Mouse (Mus musculus) heart, postnatal 4 days (tissue): ENCODE data around the gene Ccnt1. TPM values are rescaled to one million over a fixed set of nuclear protein-coding genes. Genes with fewer than 3 reads are reported as not detected.
"Not testable (repeated sequence)": the region's sequence is repeated elsewhere in the genome, so short reads cannot be mapped to it uniquely, and the experiment has no call there.

ENCODE experiments used
- DNase-seq: peaks from one replicate; pipeline ENCODE4 v3.0.0; 2021
- total RNA-seq, 2 experiments: library from RNA; stranded (reverse); gene quantifications; 2 replicates each; pipeline ENCODE4 v1.2.3; 2021

Ccnt1 gene
- total RNA-seq, 2 experiments from 2014 or later: 33.8 to 34.1 TPM

GRCm38 (mm10) chr15:98543341-98543740, 27.4 kb downstream of the Ccnt1 start:
- no peak for DNase-seq

GRCm38 (mm10) chr15:98541064-98541463, 29.7 kb downstream of the Ccnt1 start:
- no peak for DNase-seq

GRCm38 (mm10) chr15:98537923-98538322, 32.8 kb downstream of the Ccnt1 start:
- no peak for DNase-seq

GRCm38 (mm10) chr15:98536828-98537510, 33.8 kb downstream of the Ccnt1 start:
- no peak for DNase-seq

- no peak for DNase-seq
Measured at GRCm38 (mm10) chr15:98535921-98536320, 34.8 kb downstream of the Ccnt1 start.

- DNase-seq: peak; percentile 98
Measured at GRCm38 (mm10) chr15:98533881-98534627, 36.7 kb downstream of the Ccnt1 start, which contains the start of gene Kansl2. Gene Kansl2 (minus strand): TSS chr15:98534264.

GRCm38 (mm10) chr15:98533035-98533531, 37.6 kb downstream of the Ccnt1 start:
- DNase-seq: no peak

GRCm38 (mm10) chr15:98532281-98532680, 38.4 kb downstream of the Ccnt1 start:
- no peak for DNase-seq

GRCm38 (mm10) chr15:98528066-98528563, 42.6 kb downstream of the Ccnt1 start:
- no peak for DNase-seq

- no peak for DNase-seq
Measured at GRCm38 (mm10) chr15:98527056-98527771, 43.5 kb downstream of the Ccnt1 start.

GRCm38 (mm10) chr15:98526057-98526456, 44.7 kb downstream of the Ccnt1 start:
- no peak for DNase-seq

GRCm38 (mm10) chr15:98521245-98521644, 49.5 kb downstream of the Ccnt1 start:
- no peak for DNase-seq

- DNase-seq: peak; percentile 79
Measured at GRCm38 (mm10) chr15:98517380-98518355, 53.1 kb downstream of the Ccnt1 start.

GRCm38 (mm10) chr15:98514845-98515244, 55.9 kb downstream of the Ccnt1 start:
- DNase-seq: not testable (repeated sequence)

- no peak for DNase-seq
Measured at GRCm38 (mm10) chr15:98514146-98514545, 56.6 kb downstream of the Ccnt1 start.

GRCm38 (mm10) chr15:98513676-98514075, 57.0 kb downstream of the Ccnt1 start:
- not testable (repeated sequence) for DNase-seq

GRCm38 (mm10) chr15:98512799-98513321, 57.9 kb downstream of the Ccnt1 start:
- DNase-seq: peak; percentile 80

GRCm38 (mm10) chr15:98512232-98512631, 58.5 kb downstream of the Ccnt1 start:
- DNase-seq: peak; percentile 28

- peak; percentile 32 for DNase-seq
Measured at GRCm38 (mm10) chr15:98511386-98511928, 59.3 kb downstream of the Ccnt1 start.

GRCm38 (mm10) chr15:98510438-98511385, 60.0 kb downstream of the Ccnt1 start:
- peak; percentile 89 for DNase-seq
